In genomic region chr10:12868189-12869028, GRCm38 (mm10) we compare ENCODE assay signal across 8 mouse cellular contexts. TPM values are rescaled to one million over a fixed set of nuclear protein-coding genes. Genes with fewer than 3 reads are reported as not detected.
DNase-seq lines count a peak whose midpoint lies in the region; ATAC-seq and TF ChIP-seq lines count a peak whose summit lies in the region.

No protein-coding gene starts in this region.

- dilution Hi-C loops in CH12.LX (cut with MboI; ENCODE audit: extremely low pct_ligation_motif_present, extremely low pct_unique_long_range_greater_than_20kb, low sequenced_read_pairs) = no loop called here

- H3K79me2 ChIP-seq in CH12.LX (replicated peaks; ENCODE audit: control insufficient read depth, extremely low read depth, insufficient read depth, poor library complexity, severe bottlenecking) = no peaks in the 10 kb centered on the region

- no peaks in the 10 kb centered on the region for H3K36me3 ChIP-seq in CH12.LX (replicated peaks in 1 of 2; ENCODE audit: control insufficient read depth in 1 of 2, insufficient read depth in 1 of 2, low read length in 1 of 2)
- H3K36me3 ChIP-seq in embryonic facial prominence, embryonic 12.5 days = no peaks in the 10 kb centered on the region
- no peaks in the 10 kb centered on the region for H3K36me3 ChIP-seq in heart, embryonic 11.5 days (ENCODE audit: control insufficient read depth, insufficient read depth, low read length)
- no peaks in the 10 kb centered on the region for H3K36me3 ChIP-seq in kidney, embryonic 15.5 days

- H3K27ac ChIP-seq in CH12.LX (ENCODE audit: insufficient read depth, low read depth) = no peak overlapping the region
- H3K27ac ChIP-seq in embryonic facial prominence, embryonic 12.5 days = peak overlapping the region; percentile 94
- peak overlapping the region; percentile 96 for H3K27ac ChIP-seq in heart, embryonic 11.5 days (ENCODE audit: low read depth, low read length)
- peak overlapping the region; percentile 94 for H3K27ac ChIP-seq in kidney, embryonic 15.5 days

- peak; percentile 88 for DNase-seq in CH12.LX (ENCODE audit: extremely low read depth)
- peak; percentile 84 for DNase-seq in adrenal gland, postnatal 25 days
- peak; percentile 87 for DNase-seq in lung, postnatal 36 days
- peak; percentile 65 for DNase-seq in retina, embryonic 14.5 days (ENCODE audit: low spot score)
- peak; percentile 66 to 79 for DNase-seq in urinary bladder, postnatal 36 days (ENCODE audit: low spot score in 2 of 2)

- under 1% methylated on average over 40 of the region's 41 CpGs for WGBS in embryonic facial prominence, embryonic 12.5 days
- under 1% methylated on average over 41 of the region's 41 CpGs for WGBS in heart, embryonic 11.5 days (ENCODE audit: insufficient replicate concordance)
- under 1% methylated on average over 41 of the region's 41 CpGs for WGBS in kidney, embryonic 15.5 days

- peaks cover 34% of the 10 kb centered on the region for H3K27me3 ChIP-seq in CH12.LX (replicated peaks)
- no peaks in the 10 kb centered on the region for H3K27me3 ChIP-seq in embryonic facial prominence, embryonic 12.5 days
- H3K27me3 ChIP-seq in heart, embryonic 11.5 days (ENCODE audit: control insufficient read depth, insufficient read depth, low read length) = no peaks in the 10 kb centered on the region
- H3K27me3 ChIP-seq in kidney, embryonic 15.5 days = no peaks in the 10 kb centered on the region

- H3K4me3 ChIP-seq in CH12.LX (replicated peaks in 1 of 3; ENCODE audit: low read depth in 2 of 3, low read length in 2 of 3, poor library complexity in 1 of 3) = peak overlapping the region; percentile 57 to 66 (median 61)
- H3K4me3 ChIP-seq in embryonic facial prominence, embryonic 12.5 days = peak overlapping the region; percentile 66
- peak overlapping the region; percentile 77 for H3K4me3 ChIP-seq in heart, embryonic 11.5 days (ENCODE audit: low read depth, low read length)
- H3K4me3 ChIP-seq in kidney, embryonic 15.5 days (replicated peaks) = peak overlapping the region; percentile 69

- peak; percentile 82 for ATAC-seq in embryonic facial prominence, embryonic 12.5 days (ENCODE audit: insufficient number of reproducible peaks, insufficient read depth, low FRiP score, low TSS enrichment)
- peak; percentile 80 for ATAC-seq in heart, embryonic 11.5 days (replicated peaks; ENCODE audit: insufficient number of reproducible peaks, low FRiP score, low TSS enrichment)
- peak; percentile 86 for ATAC-seq in kidney, embryonic 15.5 days (replicated peaks; ENCODE audit: low FRiP score)

- H3K4me2 ChIP-seq in CH12.LX (ENCODE audit: insufficient read depth, low read depth, poor library complexity, severe bottlenecking) = peak overlapping the region; percentile 79
- H3K4me2 ChIP-seq in embryonic facial prominence, embryonic 12.5 days (replicated peaks) = peak overlapping the region; percentile 89
- H3K4me2 ChIP-seq in heart, embryonic 11.5 days = peak overlapping the region; percentile 89
- H3K4me2 ChIP-seq in kidney, embryonic 15.5 days = peak overlapping the region; percentile 77

- no peak for TF ChIP-seq POLR2A in CH12.LX (IDR thresholded peaks at IDR 0.05; ENCODE audit: low read depth, low read length)

- TF ChIP-seq EP300 in CH12.LX (IDR thresholded peaks at IDR 0.05; ENCODE audit: low read length) = no peak

- H3K4me1 ChIP-seq in CH12.LX (ENCODE audit: control insufficient read depth in 1 of 2, insufficient read depth in 2 of 2) = peaks cover 6 to 21% of the 10 kb centered on the region in 2 experiments; a peak in 2 of 4 replicates
- peaks cover 11% of the 10 kb centered on the region for H3K4me1 ChIP-seq in embryonic facial prominence, embryonic 12.5 days
- peaks cover 15% of the 10 kb centered on the region for H3K4me1 ChIP-seq in heart, embryonic 11.5 days (ENCODE audit: control insufficient read depth, insufficient read depth, low read length)
- peaks cover 23% of the 10 kb centered on the region for H3K4me1 ChIP-seq in kidney, embryonic 15.5 days

- H3K9me3 ChIP-seq in CH12.LX (replicated peaks; ENCODE audit: low read length) = no peaks in the 10 kb centered on the region
- no peaks in the 10 kb centered on the region for H3K9me3 ChIP-seq in embryonic facial prominence, embryonic 12.5 days
- H3K9me3 ChIP-seq in heart, embryonic 11.5 days (replicated peaks; ENCODE audit: control insufficient read depth, low read length) = no peaks in the 10 kb centered on the region
- no peaks in the 10 kb centered on the region for H3K9me3 ChIP-seq in kidney, embryonic 15.5 days (replicated peaks)

- TF ChIP-seq RAD21 in CH12.LX (IDR thresholded peaks at IDR 0.05; ENCODE audit: low read depth, low read length) = no peak

- in situ Hi-C loops in CH12.LX (cut with MboI; ENCODE audit: low pct_ligation_motif_present, low pct_unique_long_range_greater_than_20kb, low sequenced_read_pairs) = no loop called here

- TF ChIP-seq CTCF in CH12.LX (conservative IDR thresholded peaks at IDR 0.05 in 1 of 2, IDR thresholded peaks at IDR 0.05 in 1 of 2; ENCODE audit: low read depth in 2 of 2, low read length in 2 of 2) = no peak

- H3K9ac ChIP-seq in CH12.LX (ENCODE audit: insufficient read depth, low read depth) = peak overlapping the region; percentile 46
- H3K9ac ChIP-seq in embryonic facial prominence, embryonic 12.5 days = peak overlapping the region; percentile 82
- H3K9ac ChIP-seq in heart, embryonic 11.5 days (ENCODE audit: low read depth, low read length) = peak overlapping the region; percentile 91
- peak overlapping the region; percentile 74 for H3K9ac ChIP-seq in kidney, embryonic 15.5 days

TF ChIP-seq in CH12.LX, 34 proteins besides CTCF, POLR2A, EP300 and RAD21 (continues in another document):
- TF ChIP-seq CHD2 (IDR thresholded peaks at IDR 0.05; ENCODE audit: low read length) (peak; percentile 56; the same call in 1 of the 2 replicates), GABPA (IDR thresholded peaks at IDR 0.05; ENCODE audit: insufficient replicate concordance, low read depth, low read length) (no peak), MEF2A (IDR thresholded peaks at IDR 0.05; ENCODE audit: borderline replicate concordance, low read depth, low read length) (peak; percentile 32; the same call in 1 of the 2 replicates), IRF4 (IDR thresholded peaks at IDR 0.05; ENCODE audit: low read depth, low read length) (peak; percentile 51; the same call in 1 of the 2 replicates), UBTF (IDR thresholded peaks at IDR 0.05; ENCODE audit: low read depth, low read length) (no peak), NELFE (IDR thresholded peaks at IDR 0.05; ENCODE audit: low read depth, low read length) (no peak), NRF1 (IDR thresholded peaks at IDR 0.05; ENCODE audit: low read depth, low read length) (0 out of 2 replicates have a peak, but pooled peaks have one; percentile 13), ZKSCAN1 (IDR thresholded peaks at IDR 0.05; ENCODE audit: borderline replicate concordance, low read depth, low read length) (no peak), BHLHE40 (IDR thresholded peaks at IDR 0.05; ENCODE audit: low read depth, low read length) (peak; percentile 65), TCF12 (IDR thresholded peaks at IDR 0.05; ENCODE audit: low read depth, low read length) (peak; percentile 60), HCFC1 (IDR thresholded peaks at IDR 0.05; ENCODE audit: low read depth, low read length) (peak; percentile 14), MXI1 (IDR thresholded peaks at IDR 0.05; ENCODE audit: low read depth, low read length) (no peak; the same call in 1 of the 2 replicates), SMC3 (IDR thresholded peaks at IDR 0.05; ENCODE audit: low read depth, low read length) (no peak), ELF1 (IDR thresholded peaks at IDR 0.05; ENCODE audit: low read depth, low read length) (0 out of 2 replicates have a peak, but pooled peaks have one; percentile 6), MAX (IDR thresholded peaks at IDR 0.05; ENCODE audit: low read length) (no peak), E2F4 (IDR thresholded peaks at IDR 0.05; ENCODE audit: insufficient replicate concordance, low read depth, low read length) (no peak), PAX5 (IDR thresholded peaks at IDR 0.05; ENCODE audit: low read length) (no peak), MAFK (IDR thresholded peaks at IDR 0.05; ENCODE audit: insufficient replicate concordance, low read length) (no peak), POLR2AphosphoS2 (IDR thresholded peaks at IDR 0.05; ENCODE audit: low read depth, low read length) (no peak), ZNF384 (IDR thresholded peaks at IDR 0.05; ENCODE audit: low read depth, low read length) (peak; percentile 36; the same call in 1 of the 2 replicates), USF1 (IDR thresholded peaks at IDR 0.05; ENCODE audit: low read depth, low read length) (no peak), MYC (IDR thresholded peaks at IDR 0.05; ENCODE audit: low read depth, low read length) (no peak), RCOR1 (conservative IDR thresholded peaks at IDR 0.05; ENCODE audit: low read depth, low read length) (0 out of 2 replicates have a peak, but pooled peaks have one; percentile 27), ZC3H11A (IDR thresholded peaks at IDR 0.05; ENCODE audit: low read depth, low read length) (no peak), JUN (IDR thresholded peaks at IDR 0.05; ENCODE audit: insufficient read depth, low read depth, low read length) (no peak), USF2 (conservative IDR thresholded peaks at IDR 0.05; ENCODE audit: low read depth, low read length) (no peak), MAZ (IDR thresholded peaks at IDR 0.05; ENCODE audit: low read depth, low read length) (peak; percentile 80), KAT2A (IDR thresholded peaks at IDR 0.05; ENCODE audit: insufficient replicate concordance, low read length) (0 out of 2 replicates have a peak, but pooled peaks have one; percentile 47), CHD1 (IDR thresholded peaks at IDR 0.05; ENCODE audit: low read depth, low read length) (no peak), SIN3A (IDR thresholded peaks at IDR 0.05; ENCODE audit: low read length) (no peak; the same call in 1 of the 2 replicates), TBP (conservative IDR thresholded peaks at IDR 0.05; ENCODE audit: low read depth, low read length) (no peak), ZMIZ1 (IDR thresholded peaks at IDR 0.05; ENCODE audit: low read depth, low read length) (no peak), ETS1 (conservative IDR thresholded peaks at IDR 0.05; ENCODE audit: low read depth, low read length) (peak; percentile 58)

RNA-seq across cellular contexts. Expression of gene Utrn, which starts 0.8 kb away (rescaled TPM):
- 0.42 and 1.1 TPM in 2 replicates for total RNA-seq in CH12.LX (2012; rRNA removed)
- total RNA-seq in CH12.LX (2014; rRNA removed) = 0.46 and 0.67 TPM in 2 replicates
- polyA plus RNA-seq in CH12.LX (2012; ENCODE audit: insufficient read length, low read depth) = 0.30 and 0.31 TPM in 2 replicates
- 91.5 and 114 TPM in 2 replicates for total RNA-seq in adrenal gland, postnatal 25 days (2021)
- 78.8 and 81.7 TPM in 2 replicates for polyA plus RNA-seq in embryonic facial prominence, embryonic 12.5 days (2016; fragmentation: Nextera tagmentation; extraction: Ambion mirVana)
- polyA plus RNA-seq in heart, embryonic 11.5 days (2014; fragmentation: Nextera tagmentation; extraction: Ambion mirVana) = 47.3 and 68.5 TPM in 2 replicates
- polyA plus RNA-seq in kidney, embryonic 15.5 days (2015; fragmentation: Nextera tagmentation; extraction: Ambion mirVana) = 85.2 and 86.1 TPM in 2 replicates

Comparison
In these comparisons a context has a peak if more than half of its experiments do, and no peak if none do; other contexts are left out.
1. RNA of gene Utrn, which starts 0.8 kb away (polyA plus RNA-seq): 85.2 to 86.1 TPM in kidney, embryonic 15.5 days, 78.8 to 81.7 TPM in embryonic facial prominence, embryonic 12.5 days and 47.3 to 68.5 TPM in heart, embryonic 11.5 days; 0.30 to 0.31 TPM in CH12.LX; every median in the first group is over 10 times any median in the second.
2. Peak in every context shown above with its lines, with median percentiles within 50 percentile points of each other: DNase-seq, H3K4me2 ChIP-seq, H3K4me3 ChIP-seq, H3K9ac ChIP-seq and ATAC-seq.